Mouse (Mus musculus) ZHBTc4 (cell line): Measurements from ENCODE around the gene Lhfp.

Source experiments
- DNase-seq: peaks from one replicate; pipeline ENCODE4 v3.0.0-alpha.2; 2011; ENCODE audit warnings: low read depth, low spot score

Lhfp gene

DNA sequence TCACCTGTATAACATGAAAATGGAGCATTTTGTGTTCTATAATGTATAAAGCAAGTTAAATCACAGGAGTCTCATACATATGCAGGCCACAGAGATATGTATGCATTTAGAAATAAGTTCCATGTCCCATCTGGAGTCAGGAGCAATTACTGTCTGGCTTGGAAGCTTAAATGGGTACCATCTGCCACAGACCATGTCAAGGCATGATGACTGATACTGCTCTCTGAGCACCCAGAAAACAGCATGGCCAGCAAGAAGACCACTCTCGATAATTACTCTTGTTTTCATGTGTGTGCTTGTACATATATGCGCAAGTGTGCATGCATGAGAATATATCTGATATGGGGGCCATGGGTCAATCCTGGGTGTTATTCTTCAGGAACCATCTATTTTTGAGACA is 269.3 kb downstream of the Lhfp start:
- no peak for DNase-seq
